Mouse (Mus musculus) liver (tissue): Measurements from ENCODE around the gene Ccdc120.
"Not testable (repeated sequence)": the region's sequence is repeated elsewhere in the genome, so short reads cannot be mapped to it uniquely, and the experiment has no call there.

Experiments used
- DNase-seq: peaks from one replicate; pipeline ENCODE4 v3.0.0-alpha.2; 2020; ENCODE audit warnings: mixed read lengths

Gene Ccdc120

DNA sequence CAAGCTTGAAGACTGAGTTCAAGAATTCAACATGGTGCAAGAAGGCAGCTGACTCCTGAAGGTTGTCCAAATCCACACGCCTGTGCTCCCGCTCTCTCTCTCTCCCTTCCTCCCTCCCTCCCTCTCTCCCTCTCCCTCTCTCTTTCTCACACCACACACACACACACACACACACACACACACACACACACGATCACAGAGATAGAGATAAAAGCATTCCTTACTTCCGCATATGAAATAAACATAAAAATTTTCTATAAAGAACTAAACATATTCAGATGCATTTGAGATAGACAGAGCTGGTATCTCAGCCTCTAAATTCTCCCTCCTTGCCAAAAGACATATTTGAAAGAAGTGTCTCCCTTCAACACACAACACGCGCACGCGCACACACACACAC, 5.3 kb downstream of the Ccdc120 start:
- DNase-seq: no peak

DNA sequence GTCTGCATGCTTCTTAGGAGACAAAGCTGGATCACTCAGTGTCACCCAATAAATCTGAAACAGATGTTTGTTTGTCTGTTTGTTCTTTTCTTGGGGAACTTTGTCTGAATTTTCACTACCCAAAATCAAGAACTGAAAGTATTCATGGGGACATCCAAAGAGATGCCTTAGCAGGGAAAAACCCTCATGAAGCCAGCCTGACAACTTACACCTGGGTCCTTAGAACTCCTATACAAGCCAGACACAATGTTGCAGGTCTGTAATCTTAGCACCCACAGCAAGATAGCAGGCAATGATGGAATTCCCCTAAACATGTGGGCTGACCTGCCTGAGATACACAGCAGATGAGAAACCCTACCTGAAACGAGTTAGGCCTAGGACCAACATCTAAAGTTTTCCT, 5.8 kb downstream of the Ccdc120 start:
- no peak for DNase-seq

GRCm38 (mm10) chrX:7743470-7743869, 7.2 kb downstream of the Ccdc120 start:
- no peak for DNase-seq

DNA sequence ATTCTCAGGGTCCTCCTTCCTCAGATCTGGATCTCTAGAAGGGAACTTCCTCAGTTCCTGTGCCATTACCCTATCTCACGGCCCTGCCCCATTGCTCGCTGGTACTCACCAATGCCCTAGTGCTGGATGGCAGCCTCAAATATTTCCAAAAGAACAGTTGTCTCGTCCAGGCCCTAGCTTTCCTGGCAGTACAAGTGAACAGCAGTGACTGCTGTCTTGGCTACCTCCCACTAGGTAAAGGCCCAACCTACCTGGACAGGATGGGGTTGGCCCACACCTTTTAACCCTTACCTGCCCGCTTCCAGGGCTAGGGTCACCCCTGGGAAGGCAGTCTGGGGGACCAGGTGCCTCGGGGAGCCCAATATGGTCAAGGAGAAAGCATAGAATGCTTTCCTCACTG, 9.6 kb downstream of the Ccdc120 start:
- DNase-seq: no peak

- DNase-seq: no peak
Measured at GRCm38 (mm10) chrX:7740082-7740819, 10.5 kb downstream of the Ccdc120 start.

DNA sequence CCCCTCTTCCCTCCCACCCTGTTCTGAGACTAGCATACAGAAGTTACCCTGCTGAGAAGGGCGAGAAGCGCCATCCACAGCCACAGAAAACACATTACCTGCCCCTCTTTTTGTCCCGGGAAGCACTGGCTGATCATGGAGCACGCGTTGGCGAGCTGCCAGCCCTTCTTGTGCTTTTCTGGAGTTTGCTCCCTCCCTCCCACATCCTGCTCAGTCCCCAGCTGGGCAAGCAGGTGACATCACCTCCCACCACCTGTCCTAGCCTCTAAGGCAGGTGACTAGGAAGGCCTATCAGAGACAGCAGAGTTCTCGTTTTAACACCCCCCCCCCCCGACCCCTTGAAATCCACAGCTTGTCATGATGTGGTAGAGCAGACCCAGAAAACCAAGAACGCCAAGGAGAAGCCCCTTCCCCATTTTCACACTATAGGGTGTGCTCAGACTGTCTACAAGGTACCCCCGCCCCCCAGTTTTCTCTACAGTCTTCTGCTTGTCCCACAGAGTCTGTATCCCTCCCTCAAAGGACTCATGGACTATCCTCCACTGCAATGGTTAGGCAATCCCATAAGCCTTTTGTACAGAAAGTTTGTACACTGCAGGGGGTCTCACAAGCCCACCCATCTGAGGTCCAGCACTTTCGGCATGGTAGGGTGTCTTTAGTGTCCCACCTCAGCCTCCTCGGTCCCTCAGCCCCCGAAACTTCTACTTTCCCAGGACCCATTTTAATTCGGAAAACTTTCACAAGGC, 11.2 kb downstream of the Ccdc120 start:
- peak; percentile 50 for DNase-seq

GRCm38 (mm10) chrX:7733571-7734156, 17.0 kb downstream of the Ccdc120 start:
- peak; percentile 83 for DNase-seq

- DNase-seq: no peak
Measured at GRCm38 (mm10) chrX:7728922-7729265, 21.8 kb downstream of the Ccdc120 start.

DNA sequence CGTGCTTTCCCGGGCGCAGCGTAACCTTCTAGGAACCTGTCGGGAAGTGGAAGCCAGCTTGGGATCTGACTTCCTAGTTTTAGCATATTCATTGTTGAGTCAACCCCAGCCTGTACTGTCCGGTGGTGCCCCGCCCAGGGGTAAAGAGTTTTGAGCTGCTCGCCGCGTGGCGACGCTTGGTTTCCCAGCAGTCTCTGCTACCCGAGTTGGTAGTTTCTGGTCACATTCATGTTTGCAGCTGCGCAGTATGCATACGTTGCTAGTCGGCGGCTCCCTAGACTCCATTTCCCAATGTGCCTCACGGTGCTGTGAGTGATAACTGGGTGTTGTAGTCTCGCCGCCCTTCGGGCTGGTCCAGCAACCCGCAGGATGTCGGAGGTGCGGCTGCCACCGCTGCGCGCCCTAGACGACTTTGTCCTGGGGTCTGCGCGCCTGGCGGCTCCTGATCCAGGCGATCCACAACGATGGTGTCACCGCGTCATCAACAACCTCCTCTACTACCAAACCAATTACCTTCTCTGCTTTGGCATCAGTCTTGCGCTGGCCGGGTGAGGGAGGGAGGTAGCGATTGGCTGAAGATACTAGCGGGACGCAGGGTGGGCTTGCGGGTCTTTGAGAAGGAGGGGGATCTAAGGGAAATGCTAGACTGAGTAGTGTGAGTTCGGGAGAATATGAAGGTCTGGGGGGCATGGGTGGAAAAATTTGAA, 22.3 kb downstream of the Ccdc120 start, which contains the start of gene Praf2:
Gene Praf2, plus strand, starts transcription at position 225 of the 707 bp plus-strand sequence.
- peak; percentile 82 for DNase-seq

GRCm38 (mm10) chrX:7727176-7727575, 23.5 kb downstream of the Ccdc120 start:
- no peak for DNase-seq

DNA sequence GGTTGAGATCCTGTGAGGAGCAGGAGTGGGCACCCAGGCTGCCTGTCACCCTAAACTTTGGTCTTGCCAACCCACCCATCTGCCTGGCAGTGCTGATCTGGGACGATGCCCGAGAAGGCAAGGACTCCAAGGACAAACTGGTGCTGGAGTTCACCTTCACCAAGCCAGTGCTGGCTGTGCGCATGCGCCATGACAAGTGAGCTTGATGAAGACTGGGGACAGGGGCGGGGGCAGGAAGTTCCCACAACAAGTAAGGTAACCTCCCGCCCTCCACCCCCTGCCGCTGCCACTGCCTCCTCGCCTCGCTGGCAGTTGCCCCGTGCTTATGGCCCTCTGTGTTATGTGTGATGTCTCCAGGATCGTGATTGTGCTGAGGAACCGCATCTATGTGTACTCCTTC, 24.9 kb downstream of the Ccdc120 start:
- DNase-seq: no peak

- DNase-seq: no peak
Measured at GRCm38 (mm10) chrX:7724135-7724534, 26.6 kb downstream of the Ccdc120 start.

DNA sequence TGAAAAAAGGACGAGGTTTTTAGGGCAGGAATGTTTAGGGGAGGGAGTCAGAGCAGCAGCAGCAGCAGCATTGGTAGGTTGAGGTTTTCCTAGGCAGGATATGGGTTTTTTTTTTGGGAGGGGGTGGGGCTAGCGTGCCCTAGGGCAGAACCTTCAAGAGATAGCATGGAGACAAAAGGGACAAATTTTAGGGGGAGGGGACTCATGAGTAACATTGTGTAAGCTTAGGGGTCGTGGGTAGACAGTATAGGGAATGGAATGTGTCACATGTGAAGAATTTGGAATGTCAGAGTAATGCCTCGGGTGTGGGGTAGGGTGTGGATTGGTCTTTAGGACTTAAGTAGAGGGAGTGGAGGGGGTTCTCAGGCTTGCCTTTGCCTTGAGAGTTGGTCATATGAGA, 28.0 kb downstream of the Ccdc120 start:
- no peak for DNase-seq

- DNase-seq: no peak
Measured at GRCm38 (mm10) chrX:7722282-7722611, 28.5 kb downstream of the Ccdc120 start.

DNA sequence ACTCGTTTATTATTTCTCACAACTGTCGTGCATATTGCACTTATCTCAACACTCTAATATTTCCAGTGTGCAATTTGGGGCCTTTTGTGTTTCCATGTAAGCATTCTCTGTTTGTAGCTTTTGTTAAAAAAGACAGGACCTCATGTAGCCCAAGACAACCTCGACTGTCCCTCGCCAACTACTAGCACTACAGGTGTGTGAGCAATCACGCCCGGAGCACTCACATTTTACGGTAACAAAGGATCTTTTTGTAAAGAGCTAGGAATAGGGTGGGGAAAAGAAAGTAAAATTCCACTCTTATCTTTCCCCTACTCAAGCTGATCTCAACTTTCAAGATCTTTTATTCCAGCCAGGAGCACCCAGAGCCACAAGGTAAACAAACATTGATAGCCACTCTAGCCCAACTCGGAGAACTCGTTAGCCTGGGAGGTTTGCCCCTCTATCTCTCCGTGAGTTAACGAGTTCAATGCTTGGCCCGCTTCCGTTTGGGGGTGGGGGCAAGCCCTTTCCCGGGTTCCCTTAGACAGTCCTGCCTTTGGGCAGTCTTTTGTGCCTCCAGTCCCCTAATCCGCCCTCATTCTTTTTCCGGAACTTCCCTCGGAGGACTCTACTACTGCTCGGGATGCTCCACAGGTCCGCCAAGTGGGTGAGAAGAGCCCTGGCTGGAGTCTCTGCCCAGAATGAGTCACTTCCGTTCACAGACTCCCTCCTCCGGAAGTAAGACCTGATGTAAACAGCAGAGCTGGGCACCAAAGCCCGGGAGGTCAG, 29.0 kb downstream of the Ccdc120 start, which contains the start of gene Gm45208:
Gene Gm45208, plus strand, starts transcription at position 732 of the 768 bp plus-strand sequence.
- peak; percentile 73 for DNase-seq

DNA sequence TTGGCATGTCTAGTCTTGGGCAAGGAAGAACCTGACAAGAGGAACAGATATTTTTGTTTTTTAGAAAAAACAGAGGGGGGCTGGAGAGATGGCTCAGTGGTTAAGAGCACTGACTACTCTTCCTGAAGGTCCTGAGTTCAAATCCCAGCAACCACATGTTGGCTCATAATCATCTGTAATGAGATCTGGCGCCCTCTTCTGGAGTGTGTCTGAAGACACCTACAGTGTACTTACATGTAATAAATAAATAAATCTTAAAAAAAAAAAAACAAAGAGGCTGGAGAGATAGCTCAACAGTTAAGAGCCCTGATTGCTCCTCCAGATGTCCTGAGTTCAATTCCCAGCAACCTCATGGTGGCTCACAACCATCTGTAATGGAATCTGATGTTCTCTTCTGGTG, 34.6 kb downstream of the Ccdc120 start:
- DNase-seq: not testable (repeated sequence)

GRCm38 (mm10) chrX:7714135-7714899, 36.4 kb downstream of the Ccdc120 start, which contains the start of gene Wdr45:
Gene Wdr45 (plus strand): TSS chrX:7714333.
- DNase-seq: peak; percentile 93

GRCm38 (mm10) chrX:7713764-7714134, 37.0 kb downstream of the Ccdc120 start:
- not testable (repeated sequence) for DNase-seq

DNA sequence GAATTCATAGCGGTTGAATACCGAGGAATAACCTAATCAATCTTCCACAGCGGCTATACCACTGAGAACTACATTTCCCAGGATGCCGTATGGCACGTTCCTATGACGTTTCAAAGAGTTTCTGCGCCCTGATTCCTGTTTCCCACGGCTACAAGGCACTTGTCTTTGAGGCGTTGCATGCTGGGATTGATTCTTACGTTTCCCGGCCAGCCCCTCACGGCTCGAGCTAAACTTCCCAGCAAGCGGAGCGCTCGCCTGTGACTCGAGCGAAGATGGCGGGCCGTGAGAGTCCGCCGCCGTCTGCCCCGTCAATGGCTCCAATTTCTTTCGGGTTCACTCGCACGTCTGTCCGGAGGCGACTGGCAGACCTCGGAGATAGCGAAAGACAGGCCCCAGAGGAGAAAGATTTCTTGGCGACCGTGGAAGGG, 53.7 kb downstream of the Ccdc120 start, which contains the start of gene Gpkow:
Gene Gpkow, plus strand, starts transcription at position 178 of the 428 bp plus-strand sequence.
- DNase-seq: peak; percentile 86

DNA sequence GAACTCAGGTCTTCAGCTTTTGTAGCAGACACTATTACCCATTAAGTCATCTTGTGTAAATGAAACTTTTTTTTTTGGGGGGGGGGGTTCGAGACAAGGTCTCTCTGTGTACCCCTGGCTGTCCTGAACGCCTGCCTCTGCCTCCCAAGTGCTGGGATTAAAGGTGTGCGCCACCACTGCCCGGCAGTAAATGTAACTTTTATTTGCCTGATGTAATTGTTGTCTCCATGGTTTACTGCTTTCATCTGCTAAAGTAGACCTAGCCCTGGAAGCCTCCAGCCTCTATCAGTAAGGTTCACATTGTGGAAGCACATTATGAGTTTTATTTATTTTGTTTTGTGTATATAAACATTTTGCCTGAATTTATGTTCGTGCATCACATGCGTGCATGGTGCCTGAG, 54.2 kb downstream of the Ccdc120 start:
- DNase-seq: no peak

- no peak for DNase-seq
Measured at GRCm38 (mm10) chrX:7692862-7693261, 57.8 kb downstream of the Ccdc120 start.

DNA sequence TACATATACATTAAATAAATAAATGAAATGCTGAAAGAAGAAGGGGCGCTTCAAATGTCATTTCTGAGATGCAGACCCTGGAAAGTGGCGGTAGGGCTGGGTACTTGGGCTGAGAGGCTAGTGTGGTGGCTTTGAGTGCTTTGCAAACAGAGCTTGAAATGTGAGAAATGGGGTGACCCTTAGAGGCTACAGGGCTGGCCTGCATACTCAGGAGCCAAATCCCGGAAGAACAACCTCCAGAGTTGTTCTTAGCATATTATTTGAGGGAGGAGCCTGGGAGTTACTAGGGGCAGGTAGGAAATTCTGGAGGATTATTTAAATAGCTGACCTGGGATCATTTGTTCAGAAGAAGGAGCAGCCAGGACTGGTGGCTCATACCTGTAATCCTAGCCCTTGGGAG, 60.2 kb downstream of the Ccdc120 start:
- no peak for DNase-seq
